Mouse (Mus musculus) inflammation-experienced regulatory T-cells, adult 6 months (primary cell): ENCODE results near the gene Cacnb3. TPM values are rescaled to one million over a fixed set of nuclear protein-coding genes. Genes with fewer than 3 reads are reported as not detected.
"Not testable (repeated sequence)": the region's sequence is repeated elsewhere in the genome, so short reads cannot be mapped to it uniquely, and the experiment has no call there.

ENCODE experiments used
- ATAC-seq: one replicate; pipeline ENCODE4 v1.8.0; 2017
- polyA plus RNA-seq, 3 experiments: library from polyadenylated mRNA; unstranded; fragments of 100-300 nt; shearing (Covaris generic); gene quantifications; one replicate each; pipeline ENCODE4 v1.2.1; 2017

Cacnb3 gene
- polyA plus RNA-seq: under 1 TPM in 2 of 3 experiments, not detected in 1; 0.30 to 0.38 TPM

- ATAC-seq: no peak
Measured at GRCm38 (mm10) chr15:98630540-98630939, at the start of gene Cacnb3. Cacnb3 (plus strand) TSS chr15:98630840.

GRCm38 (mm10) chr15:98582410-98582809, 48.2 kb upstream of the Cacnb3 start:
- no peak for ATAC-seq

GRCm38 (mm10) chr15:98582996-98583395, 47.6 kb upstream of the Cacnb3 start:
- no peak for ATAC-seq

GRCm38 (mm10) chr15:98585421-98585820, 45.2 kb upstream of the Cacnb3 start:
- no peak for ATAC-seq

- not testable (repeated sequence) for ATAC-seq
Measured at GRCm38 (mm10) chr15:98586141-98586540, 44.5 kb upstream of the Cacnb3 start.

- ATAC-seq: no peak
Measured at GRCm38 (mm10) chr15:98587751-98588150, 42.9 kb upstream of the Cacnb3 start.

- no peak for ATAC-seq
Measured at GRCm38 (mm10) chr15:98589640-98590336, 40.9 kb upstream of the Cacnb3 start.

- ATAC-seq: no peak
Measured at GRCm38 (mm10) chr15:98591396-98591795, 39.2 kb upstream of the Cacnb3 start.

GRCm38 (mm10) chr15:98594193-98594592, 36.4 kb upstream of the Cacnb3 start:
- no peak for ATAC-seq

GRCm38 (mm10) chr15:98595049-98595448, 35.6 kb upstream of the Cacnb3 start:
- ATAC-seq: no peak

GRCm38 (mm10) chr15:98596609-98597008, 34.0 kb upstream of the Cacnb3 start:
- no peak for ATAC-seq

GRCm38 (mm10) chr15:98600036-98600709, 30.5 kb upstream of the Cacnb3 start:
- ATAC-seq: no peak

GRCm38 (mm10) chr15:98601832-98602190, 28.8 kb upstream of the Cacnb3 start:
- ATAC-seq: no peak

GRCm38 (mm10) chr15:98602191-98602881, 28.3 kb upstream of the Cacnb3 start:
- no peak for ATAC-seq

- no peak for ATAC-seq
Measured at GRCm38 (mm10) chr15:98602921-98603458, 27.6 kb upstream of the Cacnb3 start.

GRCm38 (mm10) chr15:98604041-98604575, 26.5 kb upstream of the Cacnb3 start:
- ATAC-seq: no peak

GRCm38 (mm10) chr15:98606051-98606536, 24.5 kb upstream of the Cacnb3 start:
- ATAC-seq: no peak

- ATAC-seq: no peak
Measured at GRCm38 (mm10) chr15:98606739-98607138, 23.9 kb upstream of the Cacnb3 start.

GRCm38 (mm10) chr15:98607557-98607956, 23.1 kb upstream of the Cacnb3 start:
- no peak for ATAC-seq

- no peak for ATAC-seq
Measured at GRCm38 (mm10) chr15:98608058-98608783, 22.4 kb upstream of the Cacnb3 start.

GRCm38 (mm10) chr15:98608784-98609250, 21.8 kb upstream of the Cacnb3 start:
- no peak for ATAC-seq
